Mouse (Mus musculus) spleen, adult 2 months (tissue): ENCODE measurements around the gene Cpm.
"Not testable (repeated sequence)": the region's sequence is repeated elsewhere in the genome, so short reads cannot be mapped to it uniquely, and the experiment has no call there.

ENCODE experiments used
- CTCF ChIP-seq: fragments of 200-500 bp; IDR thresholded peaks from 2 replicates; pipeline ENCODE4 v1.5.1; 2011; ENCODE audit warnings: mild to moderate bottlenecking, inconsistent platforms; ENCODE audit not compliant: insufficient read depth, insufficient read length, insufficient replicate concordance; ENCODE audit errors: extremely low read depth
- POLR2A ChIP-seq: fragments of 200-500 bp; IDR thresholded peaks from 2 replicates; pipeline ENCODE4 v1.6.1; 2011; ENCODE audit warnings: low read depth, low read length, inconsistent platforms

DNA sequence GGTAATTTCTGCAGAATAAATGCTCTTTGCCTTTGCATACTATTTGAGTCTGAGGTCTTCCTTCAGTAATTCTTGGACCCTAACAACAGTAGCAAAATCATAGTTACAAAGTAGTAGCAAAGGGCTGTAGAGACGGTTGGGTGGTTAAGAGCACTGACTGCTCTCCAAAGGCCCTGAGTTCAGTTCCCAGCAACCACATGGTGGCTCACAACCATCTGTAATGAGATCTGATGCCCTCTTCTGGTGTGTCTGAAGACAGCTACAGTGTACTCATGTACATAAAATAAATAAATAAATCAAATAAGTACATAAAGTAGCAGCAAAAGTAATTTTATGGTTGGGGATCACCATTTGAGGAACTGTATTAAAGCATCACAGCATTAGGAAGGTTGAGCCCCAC, 86.4 kb downstream of the Cpm start:
- not testable (repeated sequence) for TF ChIP-seq CTCF, POLR2A
